Mouse (Mus musculus) kidney, adult 18-20 months (tissue): ENCODE data around the gene Chrna1.

Source experiments
- DNase-seq: peaks from one replicate; pipeline ENCODE4 v3.0.0; 2021

The Chrna1 gene

GRCm38 (mm10) chr2:73552926-73553325 lies 27.2 kb downstream of the Chrna1 start:
- DNase-seq: no peak

GRCm38 (mm10) chr2:73550725-73551124 lies 29.4 kb downstream of the Chrna1 start:
- peak; percentile 24 for DNase-seq

GRCm38 (mm10) chr2:73548542-73548941 lies 31.6 kb downstream of the Chrna1 start:
- no peak for DNase-seq

GRCm38 (mm10) chr2:73547256-73547655 lies 32.9 kb downstream of the Chrna1 start:
- no peak for DNase-seq

GRCm38 (mm10) chr2:73545556-73545955 lies 34.6 kb downstream of the Chrna1 start:
- DNase-seq: no peak

- DNase-seq: no peak
These were observed 39.5 kb downstream of the Chrna1 start for GRCm38 (mm10) chr2:73540450-73541162.

- DNase-seq: no peak
These were observed 40.4 kb downstream of the Chrna1 start for GRCm38 (mm10) chr2:73539697-73540096.

GRCm38 (mm10) chr2:73539141-73539540 lies 41.0 kb downstream of the Chrna1 start:
- DNase-seq: no peak

- DNase-seq: no peak
These were observed 41.5 kb downstream of the Chrna1 start for GRCm38 (mm10) chr2:73538590-73538989.

- DNase-seq: no peak
These were observed 43.9 kb downstream of the Chrna1 start for GRCm38 (mm10) chr2:73536091-73536783.

- DNase-seq: no peak
These were observed 45.4 kb downstream of the Chrna1 start for GRCm38 (mm10) chr2:73534720-73535119.

- DNase-seq: no peak
These were observed 49.7 kb downstream of the Chrna1 start for GRCm38 (mm10) chr2:73530487-73530886.

GRCm38 (mm10) chr2:73529356-73530330 lies 50.5 kb downstream of the Chrna1 start, which contains the start of gene Wipf1:
Wipf1 (minus strand) TSS chr2:73529734.
- peak; percentile 88 for DNase-seq

GRCm38 (mm10) chr2:73528516-73529355 lies 51.4 kb downstream of the Chrna1 start:
- DNase-seq: peak; percentile 62

- no peak for DNase-seq
These were observed 52.2 kb downstream of the Chrna1 start for GRCm38 (mm10) chr2:73527956-73528355.

GRCm38 (mm10) chr2:73526691-73527090 lies 53.4 kb downstream of the Chrna1 start:
- no peak for DNase-seq

- peak; percentile 41 for DNase-seq
These were observed 57.2 kb downstream of the Chrna1 start for GRCm38 (mm10) chr2:73522891-73523290.

GRCm38 (mm10) chr2:73522336-73522735 lies 57.8 kb downstream of the Chrna1 start:
- no peak for DNase-seq

- no peak for DNase-seq
These were observed 58.4 kb downstream of the Chrna1 start for GRCm38 (mm10) chr2:73521737-73522136.

- DNase-seq: no peak
These were observed 61.2 kb downstream of the Chrna1 start for GRCm38 (mm10) chr2:73518966-73519365.

- no peak for DNase-seq
These were observed 61.8 kb downstream of the Chrna1 start for GRCm38 (mm10) chr2:73518311-73518710.

GRCm38 (mm10) chr2:73514178-73514577 lies 66.0 kb downstream of the Chrna1 start:
- no peak for DNase-seq
